7 mouse cellular contexts compared by ENCODE assay signal in genomic region chr15:30173370-30173941, GRCm38 (mm10). TPM values are rescaled to one million over a fixed set of nuclear protein-coding genes. Genes with fewer than 3 reads are reported as not detected.
A peak's percentile ranks its signal among the peaks of the same experiment; 100 is the strongest.
DNase-seq lines count a peak whose midpoint lies in the region; ATAC-seq and TF ChIP-seq lines count a peak whose summit lies in the region.

No protein-coding gene starts in this region.

- no peak for TF ChIP-seq POLR2A in testis, adult 2 months (IDR thresholded peaks at IDR 0.05; ENCODE audit: control insufficient read depth, low read depth, low read length)

- H3K9ac ChIP-seq in embryonic facial prominence, embryonic 11.5 days (replicated peaks; ENCODE audit: low read length), result peak overlapping the region; percentile 70
- H3K9ac ChIP-seq in intestine, embryonic 15.5 days, result peak overlapping the region; percentile 48
- H3K9ac ChIP-seq in liver, postnatal 0 days (replicated peaks), result no peak overlapping the region
- 0 out of 2 replicates have a peak overlapping the region, but pooled peaks have one; percentile 7 for H3K9ac ChIP-seq in stomach, embryonic 15.5 days

- DNase-seq in testis, postnatal 14 days (ENCODE audit: low spot score), result no peak
- DNase-seq in embryonic facial prominence, embryonic 11.5 days (ENCODE audit: low spot score), result peak; percentile 15
- DNase-seq in liver, postnatal 0 days, result no peak
- DNase-seq in adrenal gland, postnatal 14 days, result no peak

- peak overlapping the region; percentile 88 for H3K4me3 ChIP-seq in testis, adult 2 months (ENCODE audit: control insufficient read depth, low read depth, low read length)
- H3K4me3 ChIP-seq in embryonic facial prominence, embryonic 11.5 days (ENCODE audit: low read depth, low read length), result peak overlapping the region; percentile 67
- peak overlapping the region; percentile 63 for H3K4me3 ChIP-seq in intestine, embryonic 15.5 days (replicated peaks)
- peak overlapping the region; percentile 42 for H3K4me3 ChIP-seq in liver, postnatal 0 days (ENCODE audit: low read depth, low read length)
- H3K4me3 ChIP-seq in stomach, embryonic 15.5 days (replicated peaks), result peak overlapping the region; percentile 63

- WGBS in embryonic facial prominence, embryonic 11.5 days, result under 1% methylated on average over 29 of the region's 29 CpGs
- WGBS in intestine, embryonic 15.5 days, result under 1% methylated on average over 29 of the region's 29 CpGs
- 2% methylated on average over 29 of the region's 29 CpGs for WGBS in liver, postnatal 0 days (ENCODE audit: insufficient replicate concordance)
- WGBS in stomach, embryonic 15.5 days, result under 1% methylated on average over 29 of the region's 29 CpGs

- TF ChIP-seq EP300 in liver, postnatal 0 days (IDR thresholded peaks at IDR 0.05; ENCODE audit: low read depth), result no peak

- ATAC-seq in embryonic facial prominence, embryonic 11.5 days (replicated peaks; ENCODE audit: insufficient number of reproducible peaks, low FRiP score, low TSS enrichment, low read depth), result peak; percentile 70
- peak; percentile 37 for ATAC-seq in intestine, embryonic 15.5 days
- no peak for ATAC-seq in liver, postnatal 0 days
- ATAC-seq in stomach, embryonic 15.5 days (ENCODE audit: insufficient read depth, low FRiP score, low read depth), result no peak

- H3K9me3 ChIP-seq in embryonic facial prominence, embryonic 11.5 days (replicated peaks; ENCODE audit: control insufficient read depth, low read length), result no peaks in the 10 kb centered on the region
- H3K9me3 ChIP-seq in intestine, embryonic 15.5 days, result no peaks in the 10 kb centered on the region
- no peaks in the 10 kb centered on the region for H3K9me3 ChIP-seq in liver, postnatal 0 days (ENCODE audit: low read length)
- H3K9me3 ChIP-seq in stomach, embryonic 15.5 days, result no peaks in the 10 kb centered on the region

- H3K27ac ChIP-seq in testis, adult 2 months (ENCODE audit: control insufficient read depth, insufficient read depth, low read depth, low read length), result no peak overlapping the region
- peak overlapping the region; percentile 56; the same call in 1 of the 2 replicates for H3K27ac ChIP-seq in embryonic facial prominence, embryonic 11.5 days (replicated peaks; ENCODE audit: low read depth, low read length)
- H3K27ac ChIP-seq in intestine, embryonic 15.5 days, result 0 out of 2 replicates have a peak overlapping the region, but pooled peaks have one; percentile 17
- H3K27ac ChIP-seq in liver, postnatal 0 days (ENCODE audit: low read depth), result no peak overlapping the region
- H3K27ac ChIP-seq in stomach, embryonic 15.5 days, result no peak overlapping the region

- peaks cover 14% of the 10 kb centered on the region for H3K4me1 ChIP-seq in testis, adult 2 months (ENCODE audit: control insufficient read depth, insufficient read depth, low read length)
- H3K4me1 ChIP-seq in embryonic facial prominence, embryonic 11.5 days (ENCODE audit: control insufficient read depth, insufficient read depth, low read length), result no peaks in the 10 kb centered on the region
- H3K4me1 ChIP-seq in intestine, embryonic 15.5 days (replicated peaks), result peaks cover 4% of the 10 kb centered on the region; the same call in 1 of the 2 replicates
- 0 out of 2 replicates have a peak, but pooled peaks cover 3% of the 10 kb centered on the region for H3K4me1 ChIP-seq in liver, postnatal 0 days (ENCODE audit: insufficient read depth)
- peaks cover 8% of the 10 kb centered on the region; the same call in 1 of the 2 replicates for H3K4me1 ChIP-seq in stomach, embryonic 15.5 days

- no peak for TF ChIP-seq CTCF in testis, adult 2 months (IDR thresholded peaks at IDR 0.05; ENCODE audit: control insufficient read depth, insufficient read depth, insufficient replicate concordance, low read depth, low read length)
- no peak for TF ChIP-seq CTCF in liver, postnatal 0 days (IDR thresholded peaks at IDR 0.05; ENCODE audit: low read depth)

- H3K4me2 ChIP-seq in embryonic facial prominence, embryonic 11.5 days (ENCODE audit: low read depth, low read length), result peak overlapping the region; percentile 91
- peak overlapping the region; percentile 100 for H3K4me2 ChIP-seq in intestine, embryonic 15.5 days (replicated peaks)
- H3K4me2 ChIP-seq in liver, postnatal 0 days (ENCODE audit: low read depth, low read length), result peak overlapping the region; percentile 70
- peak overlapping the region; percentile 98 for H3K4me2 ChIP-seq in stomach, embryonic 15.5 days

- no peaks in the 10 kb centered on the region for H3K27me3 ChIP-seq in testis, adult 2 months (ENCODE audit: control insufficient read depth, insufficient read depth, low read length)
- peaks cover 2% of the 10 kb centered on the region; the same call in 1 of the 2 replicates for H3K27me3 ChIP-seq in embryonic facial prominence, embryonic 11.5 days (ENCODE audit: control insufficient read depth, insufficient read depth, low read length)
- H3K27me3 ChIP-seq in intestine, embryonic 15.5 days (replicated peaks), result 0 out of 2 replicates have a peak, but pooled peaks cover 12% of the 10 kb centered on the region
- H3K27me3 ChIP-seq in liver, postnatal 0 days (ENCODE audit: insufficient read depth, low read length), result peaks cover 39% of the 10 kb centered on the region
- peaks cover 25% of the 10 kb centered on the region for H3K27me3 ChIP-seq in stomach, embryonic 15.5 days (replicated peaks)

- no peaks in the 10 kb centered on the region for H3K36me3 ChIP-seq in testis, adult 2 months (ENCODE audit: control insufficient read depth, insufficient read depth, low read length)
- H3K36me3 ChIP-seq in embryonic facial prominence, embryonic 11.5 days (replicated peaks; ENCODE audit: control insufficient read depth, insufficient read depth, low read depth, low read length), result no peaks in the 10 kb centered on the region
- no peaks in the 10 kb centered on the region for H3K36me3 ChIP-seq in intestine, embryonic 15.5 days
- H3K36me3 ChIP-seq in liver, postnatal 0 days (replicated peaks; ENCODE audit: insufficient read depth, low read length), result no peaks in the 10 kb centered on the region
- no peaks in the 10 kb centered on the region for H3K36me3 ChIP-seq in stomach, embryonic 15.5 days

RNA-seq across cellular contexts. Expression of gene Ctnnd2, which starts 1.1 kb away (rescaled TPM):
- 3.8 and 5.8 TPM in 2 replicates for polyA plus RNA-seq in testis, adult 2 months (2012; rRNA removed)
- polyA plus RNA-seq in embryonic facial prominence, embryonic 11.5 days (2014; fragmentation: Nextera tagmentation; extraction: Ambion mirVana), result 9.6 and 12.4 TPM in 2 replicates
- 1.7 and 2.0 TPM in 2 replicates for polyA plus RNA-seq in intestine, embryonic 15.5 days (2015; fragmentation: Nextera tagmentation; extraction: Ambion mirVana)
- 0.05 and 0.15 TPM in 2 replicates for polyA plus RNA-seq in liver, postnatal 0 days (2015; fragmentation: Nextera tagmentation; extraction: Ambion mirVana)
- polyA plus RNA-seq in stomach, embryonic 15.5 days (2015; fragmentation: Nextera tagmentation; extraction: Ambion mirVana), result 3.5 and 4.5 TPM in 2 replicates
- 2.8 and 5.8 TPM in 2 replicates for total RNA-seq in adrenal gland, postnatal 14 days (2021)

Comparison
In these comparisons a context has a peak if more than half of its experiments do, and no peak if none do; other contexts are left out.
1. H3K27ac ChIP-seq: peak in embryonic facial prominence, embryonic 11.5 days (single experiment) and intestine, embryonic 15.5 days (single experiment); none in testis, adult 2 months (single experiment), liver, postnatal 0 days (single experiment) and stomach, embryonic 15.5 days (single experiment).
2. ATAC-seq: peak in embryonic facial prominence, embryonic 11.5 days (single experiment) and intestine, embryonic 15.5 days (single experiment); none in liver, postnatal 0 days (single experiment) and stomach, embryonic 15.5 days (single experiment).
3. Peak in every context shown above with its lines, with median percentiles within 50 percentile points of each other: H3K4me3 ChIP-seq and H3K4me2 ChIP-seq.